Mouse (Mus musculus) intestine, embryonic 16.5 days (tissue): ENCODE data around the gene Plcz1. TPM values are rescaled to one million over a fixed set of nuclear protein-coding genes. Genes with fewer than 3 reads are reported as not detected.

Experiments used
- ATAC-seq: fragments of 200-750 bp; cut with Nextera tagmentation; 2 replicates; pipeline ENCODE4 v1.8.0; 2017; ENCODE audit warnings: moderate TSS enrichment, moderate library complexity
- H3K27ac ChIP-seq: fragments of 300-500 bp; sonication (generic); 2 replicates; pipeline ENCODE4 v1.5.1; 2014; ENCODE audit warnings: mild to moderate bottlenecking, low read length
- H3K27me3 ChIP-seq: fragments of 300-500 bp; sonication (generic); replicated peaks from 2 replicates; pipeline ENCODE4 v1.6.1; 2014; ENCODE audit warnings: low read length, control low read depth, mixed read lengths; ENCODE audit not compliant: control insufficient read depth, insufficient read depth
- H3K36me3 ChIP-seq: fragments of 300-500 bp; sonication (generic); 2 replicates; pipeline ENCODE4 v1.6.1; 2014; ENCODE audit warnings: low read length, control low read depth; ENCODE audit not compliant: control insufficient read depth, insufficient read depth
- H3K4me1 ChIP-seq: fragments of 300-500 bp; sonication (generic); 2 replicates; pipeline ENCODE4 v1.6.1; 2014; ENCODE audit warnings: low read length, control low read depth, mixed read lengths; ENCODE audit not compliant: control insufficient read depth, insufficient read depth
- H3K4me2 ChIP-seq: fragments of 300-500 bp; sonication (generic); 2 replicates; pipeline ENCODE4 v1.6.1; 2014; ENCODE audit warnings: low read depth, low read length, control low read depth
- H3K4me3 ChIP-seq: fragments of 300-500 bp; sonication (generic); 2 replicates; pipeline ENCODE4 v1.5.1; 2014; ENCODE audit warnings: mild to moderate bottlenecking, low read length
- H3K9ac ChIP-seq: fragments of 300-500 bp; sonication (generic); 2 replicates; pipeline ENCODE4 v1.6.1; 2014; ENCODE audit warnings: low read depth, low read length
- H3K9me3 ChIP-seq: fragments of 300-500 bp; sonication (generic); 2 replicates; pipeline ENCODE4 v1.6.1; 2016; ENCODE audit warnings: low read length, control low read depth; ENCODE audit not compliant: control insufficient read depth
- WGBS: fragments of 180-500 bp; shearing (Covaris S2); extraction: QIAGEN DNeasy Blood & Tissue Kit; methylation state at CpG from one replicate; pipeline ENCODE4 v1.1.7; 2014; 5-methylcytosine and 5-hydroxymethylcytosine counted together
- polyA plus RNA-seq: library from polyadenylated mRNA; unstranded; fragments of >200 nt; fragmentation: Nextera tagmentation; extraction: Ambion mirVana; gene quantifications from 2 replicates; pipeline ENCODE4 v1.2.1, GENCODE M21; 2015

Plcz1 gene
- not detected in 2 replicates for polyA plus RNA-seq

- no peak for ATAC-seq
- H3K4me2 ChIP-seq, result no peak within 1 kb of the TSS
- no peak within 1 kb of the TSS for H3K27ac ChIP-seq
- H3K4me1 ChIP-seq, result no peaks in the 10 kb centered on the region
- no peak within 1 kb of the TSS for H3K9ac ChIP-seq
- no peaks in the 10 kb centered on the region for H3K9me3 ChIP-seq
- H3K27me3 ChIP-seq, result no peaks in the 10 kb centered on the region
- 87% methylated on average over 5 of the region's 5 CpGs for WGBS
- no peak within 1 kb of the TSS for H3K4me3 ChIP-seq
- H3K36me3 ChIP-seq, result no peaks in the 10 kb centered on the region
Measured at GRCm38 (mm10) chr6:140041357-140041756, at the start of gene Plcz1. Gene Plcz1, minus strand, starts transcription at chr6:140041457.

DNA sequence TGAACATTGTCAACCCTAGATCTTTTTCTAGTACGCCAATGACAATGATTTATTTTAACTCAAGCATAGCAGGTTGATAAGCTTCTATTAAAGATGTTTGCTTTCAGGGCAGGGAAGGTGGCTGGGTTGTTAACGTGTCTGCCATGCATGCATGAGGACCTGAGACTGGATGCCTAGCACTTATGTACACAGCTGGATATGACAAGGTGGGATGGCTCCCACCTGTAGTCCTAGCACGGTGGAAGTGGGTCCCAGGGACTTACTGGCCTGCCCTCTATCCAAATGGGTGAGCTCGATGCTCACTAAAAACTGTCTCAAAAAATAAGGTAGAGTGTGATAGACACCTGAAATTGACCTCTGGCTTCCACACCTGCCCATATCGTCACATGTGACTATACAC, 48.6 kb upstream of the Plcz1 start:
- H3K27ac ChIP-seq, result no peak overlapping the region
- H3K9me3 ChIP-seq, result no peaks in the 10 kb centered on the region
- no peak overlapping the region for H3K4me2 ChIP-seq
- no peaks in the 10 kb centered on the region for H3K36me3 ChIP-seq
- no peaks in the 10 kb centered on the region for H3K27me3 ChIP-seq
- no peak overlapping the region for H3K9ac ChIP-seq
- no peaks in the 10 kb centered on the region for H3K4me1 ChIP-seq
- 0 out of 2 replicates have a peak, but pooled peaks have one; percentile 44 for ATAC-seq
- no peak overlapping the region for H3K4me3 ChIP-seq
- 64% methylated on average over 5 of the region's 5 CpGs for WGBS

GRCm38 (mm10) chr6:140081739-140082138, 40.5 kb upstream of the Plcz1 start:
- peak; percentile 31; the same call in 1 of the 2 replicates for ATAC-seq
- H3K27me3 ChIP-seq, result no peaks in the 10 kb centered on the region
- no peak overlapping the region for H3K9ac ChIP-seq
- no peaks in the 10 kb centered on the region for H3K9me3 ChIP-seq
- H3K4me2 ChIP-seq, result no peak overlapping the region
- no peak overlapping the region for H3K27ac ChIP-seq
- WGBS, result 76% methylated on average over 3 of the region's 3 CpGs
- no peaks in the 10 kb centered on the region for H3K4me1 ChIP-seq
- no peaks in the 10 kb centered on the region for H3K36me3 ChIP-seq
- no peak overlapping the region for H3K4me3 ChIP-seq

DNA sequence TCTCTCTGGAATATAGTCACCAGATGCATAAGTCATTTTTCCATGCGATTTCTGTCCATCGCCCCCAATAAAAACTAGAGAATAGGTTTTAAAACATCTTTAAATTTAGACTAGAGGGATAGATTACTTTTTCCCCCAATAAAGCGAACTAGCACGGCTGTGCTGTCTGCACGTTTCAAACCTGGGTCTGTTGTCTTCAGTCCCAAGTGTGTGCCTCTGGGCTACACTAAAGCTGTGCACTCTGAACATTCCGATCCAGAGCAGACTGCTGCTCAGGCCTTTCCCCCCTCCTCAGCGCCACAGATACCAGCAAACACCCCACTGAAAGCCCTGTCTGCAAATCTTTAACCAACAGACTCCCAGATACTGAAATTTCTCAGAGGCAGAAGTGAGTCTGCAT, 39.7 kb upstream of the Plcz1 start:
- 68% methylated on average over 7 of the region's 7 CpGs for WGBS
- H3K4me1 ChIP-seq, result no peaks in the 10 kb centered on the region
- ATAC-seq, result no peak

DNA sequence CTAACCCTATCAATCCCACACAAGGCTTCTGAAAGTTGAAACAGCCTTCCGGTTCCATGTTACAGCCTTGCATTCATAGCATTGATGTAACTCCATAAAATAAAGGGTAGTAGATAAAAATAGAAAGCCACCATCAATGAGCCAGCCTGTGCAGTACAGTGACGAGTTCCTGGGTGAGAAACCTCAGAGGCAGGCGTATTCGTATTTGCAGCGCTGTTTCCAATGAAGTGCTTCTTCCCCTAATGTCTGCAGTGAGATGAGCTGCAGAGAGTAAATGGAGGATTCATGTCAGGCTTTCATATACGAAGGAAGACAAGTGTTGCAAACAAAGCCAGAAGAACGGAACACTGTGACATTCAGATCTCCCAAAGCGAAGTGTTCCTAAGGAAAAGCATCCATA, 27.9 kb upstream of the Plcz1 start:
- 71% methylated on average over 8 of the region's 8 CpGs for WGBS
- H3K9me3 ChIP-seq, result peaks cover 3% of the 10 kb centered on the region; the same call in 1 of the 2 replicates
- H3K4me1 ChIP-seq, result no peaks in the 10 kb centered on the region
- no peak for ATAC-seq
- H3K36me3 ChIP-seq, result no peaks in the 10 kb centered on the region
- no peak overlapping the region for H3K4me2 ChIP-seq
- no peak overlapping the region for H3K27ac ChIP-seq
- no peak overlapping the region for H3K9ac ChIP-seq
- no peak overlapping the region for H3K4me3 ChIP-seq
- H3K27me3 ChIP-seq, result no peaks in the 10 kb centered on the region

More for the DNA sequence above, 39.7 kb upstream of the Plcz1 start:
- Histone ChIP-seq H3K27ac (no peak overlapping the region), H3K4me3 (no peak overlapping the region), H3K9me3 (no peaks in the 10 kb centered on the region), H3K4me2 (no peak overlapping the region), H3K36me3 (no peaks in the 10 kb centered on the region), H3K9ac (no peak overlapping the region), H3K27me3 (no peaks in the 10 kb centered on the region)

GRCm38 (mm10) chr6:140054271-140054928, 13.1 kb upstream of the Plcz1 start:
- no peaks in the 10 kb centered on the region for H3K4me1 ChIP-seq
- H3K27me3 ChIP-seq, result no peaks in the 10 kb centered on the region
- no peak overlapping the region for H3K9ac ChIP-seq
- H3K4me3 ChIP-seq, result no peak overlapping the region
- no peak for ATAC-seq
- WGBS, result 75% methylated on average over 5 of the region's 5 CpGs
- H3K36me3 ChIP-seq, result no peaks in the 10 kb centered on the region
- H3K4me2 ChIP-seq, result no peak overlapping the region
- no peak overlapping the region for H3K27ac ChIP-seq
- H3K9me3 ChIP-seq, result peaks cover 2% of the 10 kb centered on the region; the same call in 1 of the 2 replicates

- Histone ChIP-seq H3K4me3 (no peak overlapping the region), H3K9ac (no peak overlapping the region), H3K4me2 (no peak overlapping the region), H3K36me3 (no peaks in the 10 kb centered on the region), H3K27me3 (no peaks in the 10 kb centered on the region), H3K4me1 (no peaks in the 10 kb centered on the region), H3K27ac (no peak overlapping the region), H3K9me3 (peaks cover 2% of the 10 kb centered on the region; the same call in 1 of the 2 replicates)
- ATAC-seq, result no peak; the same call in 1 of the 2 replicates
- 53% methylated on average over 5 of the region's 5 CpGs for WGBS
Measured at GRCm38 (mm10) chr6:140051476-140051875, 10.2 kb upstream of the Plcz1 start.

DNA sequence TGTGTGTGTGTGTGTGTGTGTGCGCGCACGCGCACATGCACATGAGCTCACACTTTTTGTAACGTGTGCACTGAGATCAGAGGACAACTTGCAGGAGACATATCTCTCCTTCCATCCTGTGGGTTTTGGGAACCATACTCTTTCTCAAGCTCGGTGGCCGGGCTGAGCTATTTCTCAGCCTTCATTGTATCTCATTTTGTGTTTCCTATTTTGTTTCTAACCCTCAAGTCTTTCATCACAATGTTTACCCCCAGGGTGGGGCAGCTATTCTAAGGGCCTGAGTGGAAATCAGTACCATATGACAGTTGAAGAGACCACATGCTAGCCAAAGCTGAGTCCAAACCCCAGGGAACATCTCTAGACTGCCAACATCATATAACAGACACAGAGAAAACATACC, 305 bp downstream of the Plcz1 start, which contains the start of gene Capza3:
Capza3 (plus strand) TSS at position 301 of the 400 bp plus-strand sequence.
- no peak for ATAC-seq
- 97% methylated on average over 7 of the region's 7 CpGs for WGBS
- Histone ChIP-seq H3K4me2 (no peak within 1 kb of the TSS), H3K27ac (no peak within 1 kb of the TSS), H3K4me1 (no peaks in the 10 kb centered on the region), H3K27me3 (no peaks in the 10 kb centered on the region), H3K9ac (no peak within 1 kb of the TSS), H3K4me3 (no peak within 1 kb of the TSS), H3K36me3 (no peaks in the 10 kb centered on the region), H3K9me3 (no peaks in the 10 kb centered on the region)

DNA sequence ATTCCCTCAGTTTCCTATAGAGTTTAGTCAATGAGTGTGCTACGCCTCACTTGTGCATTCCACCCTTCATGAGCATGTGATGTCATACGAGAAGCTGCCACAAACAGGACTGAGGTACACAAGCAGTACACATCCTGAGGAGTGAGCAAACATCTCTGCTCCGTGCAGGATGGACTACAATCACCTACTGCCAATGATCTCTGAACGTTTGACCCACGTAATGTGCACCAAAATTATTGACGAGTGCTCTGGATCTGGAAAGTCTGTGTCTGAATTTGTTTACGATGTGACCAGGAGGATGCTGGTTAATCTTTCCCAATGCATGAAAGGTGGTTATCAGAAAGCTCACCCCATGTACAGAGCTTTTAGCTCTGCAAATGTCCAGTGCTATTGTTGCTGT, 16.9 kb downstream of the Plcz1 start:
- H3K9me3 ChIP-seq, result no peaks in the 10 kb centered on the region
- H3K4me2 ChIP-seq, result no peak overlapping the region
- no peaks in the 10 kb centered on the region for H3K36me3 ChIP-seq
- no peak overlapping the region for H3K4me3 ChIP-seq
- no peak overlapping the region for H3K27ac ChIP-seq
- 65% methylated on average over 7 of the region's 7 CpGs for WGBS
- ATAC-seq, result no peak
- no peaks in the 10 kb centered on the region for H3K27me3 ChIP-seq
- no peaks in the 10 kb centered on the region for H3K4me1 ChIP-seq
- no peak overlapping the region for H3K9ac ChIP-seq

DNA sequence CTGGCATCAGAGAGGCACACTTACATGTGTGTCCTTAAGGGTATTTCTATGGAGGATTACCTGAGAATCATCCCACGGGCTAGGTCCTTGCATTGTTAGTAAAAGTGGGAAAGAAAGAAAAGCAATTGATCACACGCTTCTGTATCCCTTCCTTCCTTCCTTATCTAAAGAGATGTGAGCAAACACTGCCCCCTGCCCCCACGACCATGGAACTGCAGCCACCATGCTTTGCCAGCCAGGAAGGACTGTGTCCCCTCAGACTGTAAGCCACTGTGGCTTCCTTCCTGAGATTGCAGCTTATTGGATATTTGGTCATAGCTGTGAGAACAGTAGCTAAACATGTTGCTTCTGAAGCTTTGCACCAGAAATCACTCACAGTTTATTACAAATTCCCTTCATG, 36.1 kb downstream of the Plcz1 start:
- Histone ChIP-seq H3K4me3 (no peak overlapping the region), H3K36me3 (no peaks in the 10 kb centered on the region), H3K9me3 (no peaks in the 10 kb centered on the region), H3K4me1 (no peaks in the 10 kb centered on the region), H3K9ac (no peak overlapping the region), H3K27me3 (no peaks in the 10 kb centered on the region), H3K4me2 (no peak overlapping the region), H3K27ac (no peak overlapping the region)
- 76% methylated on average over 3 of the region's 3 CpGs for WGBS
- ATAC-seq, result no peak
